Mouse (Mus musculus) left cerebral cortex, postnatal 25 days (tissue): ENCODE measurements around the gene Uck2. TPM values are rescaled to one million over a fixed set of nuclear protein-coding genes. Genes with fewer than 3 reads are reported as not detected.

Experiments
- DNase-seq, 2 experiments: peaks; one replicate each; pipeline ENCODE4 v3.0.0; 2022; ENCODE audit warnings: low spot score in 2 of 2, mixed read lengths in 1 of 2
- intact Hi-C: fragments of 180-260 bp; cut with DNase I; formaldehyde crosslinking; loops from one replicate; pipeline ENCODE4 v1.15.1; 2025
- microRNA-seq, 2 experiments: library from miRNA; unstranded; fragments of <30 nt; microRNA quantifications; one replicate each; pipeline ENCODE4 v1.2.0; 2022
- total RNA-seq, 2 experiments: library from RNA; stranded (reverse); gene quantifications; 2 replicates each; pipeline ENCODE4 v1.2.3; 2021

The Uck2 gene
- total RNA-seq, 2 experiments from 2014 or later = 44.6 to 46.9 TPM

GRCm38 (mm10) chr1:167231612-167232283 lies 53.4 kb downstream of the Uck2 start:
- DNase-seq = no peak
- intact Hi-C loops = loop anchor here (10.0 kb wide), 1 partner anchor 403 kb away; no protein-coding TSS in a partner anchor

DNA sequence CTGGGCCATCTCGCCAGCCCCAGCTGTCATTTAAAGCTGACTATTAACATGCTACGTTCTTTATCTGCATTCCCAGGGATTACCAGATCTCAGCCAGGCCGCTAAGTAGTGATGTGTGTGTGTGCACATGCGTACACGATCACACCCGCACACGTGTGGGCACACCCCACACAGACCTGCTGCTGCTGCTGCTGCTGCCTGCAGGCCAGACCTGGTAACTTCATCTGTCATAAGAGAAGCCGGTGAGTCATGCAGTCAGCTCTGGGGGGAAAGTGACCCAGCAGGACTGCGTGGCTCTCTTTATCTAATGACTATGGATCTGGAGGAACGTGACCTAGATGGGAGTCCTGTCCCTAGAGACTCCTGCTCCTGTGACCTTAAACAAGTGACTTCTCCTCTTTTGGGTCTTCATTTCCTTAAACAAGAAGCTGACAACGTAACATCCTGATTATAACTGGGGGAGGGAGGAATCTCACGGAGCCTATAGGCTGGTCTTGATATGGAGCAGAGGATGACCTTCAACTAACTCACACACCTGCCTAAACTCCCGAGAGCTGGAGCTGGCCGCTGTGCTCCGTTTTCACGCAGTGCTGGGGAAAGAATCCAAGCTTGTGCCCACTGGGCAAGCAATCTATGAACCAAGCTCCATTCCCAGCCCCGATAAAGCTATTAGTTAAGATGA lies 54.0 kb downstream of the Uck2 start:
- intact Hi-C loops = loop anchor here (10.0 kb wide), 1 partner anchor 404 kb away; no protein-coding TSS in a partner anchor
- DNase-seq = peak in 1 of 2 experiments; percentile 72

GRCm38 (mm10) chr1:167222382-167223010 lies 62.6 kb downstream of the Uck2 start:
- intact Hi-C loops = loop anchor here (5.0 kb wide), 1 partner anchor 85 kb away; the partner anchor contains the start of gene Tmco1
- DNase-seq = no peak

GRCm38 (mm10) chr1:167220303-167221174 lies 64.6 kb downstream of the Uck2 start:
- DNase-seq = peak; percentile 88 to 92
- intact Hi-C loops = loop anchor here (1.0 to 5.0 kb wide), 2 partner anchors 87 to 117 kb away; partner anchors contain the start of gene Tmco1

DNA sequence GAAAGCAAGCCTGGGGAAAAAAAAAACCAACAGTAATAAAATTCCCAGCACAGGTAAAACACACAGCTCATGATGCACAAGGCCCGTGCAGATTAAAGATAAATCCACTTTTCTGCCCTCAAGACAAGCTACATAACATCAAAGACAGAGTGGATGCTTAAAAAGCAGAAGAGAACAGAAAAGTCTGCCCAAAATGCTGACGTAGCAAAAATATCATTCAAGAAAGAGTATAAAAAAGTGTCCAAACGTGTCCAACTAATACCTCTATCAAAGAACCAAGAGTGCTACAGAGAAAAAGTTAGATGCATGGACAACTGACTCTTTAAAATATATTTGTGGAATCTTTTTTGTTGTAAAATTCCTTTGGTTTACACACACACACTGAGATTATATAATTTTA lies 69.7 kb downstream of the Uck2 start:
- no peak for DNase-seq
- intact Hi-C loops = no loop called here

DNA sequence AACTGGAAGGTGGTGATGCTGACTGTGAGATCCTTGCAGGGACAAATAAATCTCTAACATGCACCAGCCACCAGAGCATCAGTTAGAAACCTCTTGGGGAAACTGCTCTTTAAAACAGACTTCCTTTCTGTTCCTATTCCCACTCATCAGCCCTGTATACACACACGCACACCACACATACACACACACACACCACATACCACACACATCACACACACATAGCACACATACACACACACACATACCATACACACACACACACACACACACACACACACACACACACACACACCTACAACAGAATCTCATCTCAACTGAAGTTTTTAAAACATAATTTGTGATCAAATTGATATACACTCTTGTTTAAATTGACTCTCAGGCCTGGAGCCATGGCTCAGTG lies 72.4 kb downstream of the Uck2 start:
- no peak for DNase-seq
- intact Hi-C loops = loop anchor here (2.0 to 5.0 kb wide), 4 partner anchors 210 to 785 kb away; partner anchors contain the start of gene Fam78b

- peak; percentile 76 for DNase-seq
- intact Hi-C loops = loop anchor here (2.0 to 5.0 kb wide), 4 partner anchors 210 to 785 kb away; partner anchors contain the start of gene Fam78b
Measured at GRCm38 (mm10) chr1:167211979-167212614, 73.0 kb downstream of the Uck2 start.

DNA sequence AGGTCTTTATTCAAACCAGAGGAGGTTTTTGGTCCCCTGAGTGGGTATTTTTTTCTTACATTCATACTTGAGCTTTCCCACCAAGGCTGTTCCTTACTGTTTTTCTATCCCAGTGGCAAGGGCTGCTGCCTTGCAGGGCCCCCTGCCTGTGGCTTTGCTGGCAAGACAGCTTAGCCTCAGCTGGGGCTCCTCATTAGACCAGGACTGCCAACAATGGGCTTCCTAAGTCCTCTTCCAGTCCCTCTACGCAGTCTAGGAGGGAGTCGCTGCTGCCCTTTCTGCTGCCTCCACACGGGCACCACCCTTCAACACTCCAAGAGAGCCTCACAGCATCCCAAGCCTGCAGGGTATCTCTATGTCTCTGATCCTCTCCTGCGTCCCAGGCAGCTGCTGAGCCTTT lies 76.3 kb downstream of the Uck2 start:
- intact Hi-C loops = no loop called here
- no peak for DNase-seq

- DNase-seq = no peak
- intact Hi-C loops = no loop called here
Measured at GRCm38 (mm10) chr1:167205177-167205750, 79.9 kb downstream of the Uck2 start.

DNA sequence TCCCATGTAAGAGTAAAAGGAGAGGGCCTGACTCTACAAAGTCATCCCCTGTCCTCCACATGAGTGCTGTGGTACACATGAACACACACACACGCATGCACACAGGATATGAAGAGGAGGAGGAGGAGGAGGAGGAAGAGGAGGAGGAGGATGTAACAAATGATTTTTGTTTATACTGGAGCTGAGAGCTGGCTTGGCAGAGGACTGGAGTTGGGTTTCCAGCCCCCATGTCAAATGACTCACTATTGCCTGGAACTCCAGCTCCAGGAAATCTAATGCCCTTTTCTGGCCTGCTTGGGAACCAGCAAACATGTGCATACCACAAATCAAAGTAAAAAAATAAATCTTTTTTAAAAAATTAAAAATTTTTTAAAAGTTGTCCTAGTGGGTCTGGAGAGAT lies 80.7 kb downstream of the Uck2 start:
- intact Hi-C loops = no loop called here
- DNase-seq = no peak

DNA sequence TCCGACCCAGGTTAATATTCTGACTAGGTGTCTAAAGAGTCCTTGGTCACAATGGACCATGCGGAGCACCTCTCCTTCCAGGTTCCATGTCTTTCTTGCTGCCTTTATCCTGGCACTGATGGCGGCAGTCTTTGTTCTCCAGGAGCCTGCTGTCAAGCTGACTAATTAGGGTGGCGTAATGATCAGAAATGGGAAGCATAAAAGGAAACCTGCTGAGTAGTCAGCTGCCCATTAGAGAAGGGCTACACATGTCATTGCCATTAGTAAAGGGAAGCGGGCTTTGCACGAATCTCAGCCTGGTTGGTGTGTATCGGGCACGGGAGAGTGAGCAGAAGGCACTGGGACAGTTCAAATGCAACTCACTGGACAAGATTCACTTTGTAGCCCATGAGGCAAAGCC lies 90.4 kb downstream of the Uck2 start:
- intact Hi-C loops = no loop called here
- DNase-seq = no peak

- DNase-seq = no peak
- intact Hi-C loops = no loop called here
Measured at GRCm38 (mm10) chr1:167187791-167188190, 97.3 kb downstream of the Uck2 start.

GRCm38 (mm10) chr1:167181919-167182616 lies 103.1 kb downstream of the Uck2 start:
- peak; percentile 38 to 76 for DNase-seq
- intact Hi-C loops = no loop called here

Small RNA genes lying within 50 kb of the gene (microRNA-seq; reads per million reads assigned to microRNA genes)
- gene Mir6347 = 0 reads per million in 2 experiments

Other genes with a start within 250 kb of the Uck2 start
- 10 to 100 TPM; 48.7 to 51.7 TPM for gene Tmco1, start 23.1 kb upstream of the Uck2 start, total RNA-seq
- 10 to 100 TPM; 15.2 to 16.8 TPM for gene Aldh9a1, start 64.7 kb upstream of the Uck2 start, total RNA-seq
- 100 to 1,000 TPM; 114 to 117 TPM for gene Mgst3, start 108.5 kb upstream of the Uck2 start, total RNA-seq
- not detected for gene Lrrc52, start 181.5 kb upstream of the Uck2 start, total RNA-seq